Mouse (Mus musculus) T-helper 17 cell (primary cell): Measurements from ENCODE around the gene Rrp36.

Source experiments
- in situ Hi-C, 2 experiments: fragments of 300-600 bp; cut with MboI, MseI; formaldehyde crosslinking; loops; 1 replicate in 1 of 2; 2 replicates in 1 of 2; pipeline ENCODE4 v1.15.1; 2025; ENCODE audit warnings: high pct_unique_total_duplicates in 2 of 2

Gene Rrp36

GRCm38 (mm10) chr17:46673850-46674529, at the start of gene Rrp36:
TSS of gene Rrp36 (minus strand) at chr17:46674352.
- in situ Hi-C loops: no loop called here

GRCm38 (mm10) chr17:46721077-46721476, 46.9 kb upstream of the Rrp36 start:
- in situ Hi-C loops: loop anchor here in 1 of 2 experiments (10.0 kb wide), 1 partner anchor 56 kb away; no protein-coding TSS in a partner anchor

GRCm38 (mm10) chr17:46714756-46715481, 40.8 kb upstream of the Rrp36 start:
- in situ Hi-C loops: no loop called here

- in situ Hi-C loops: no loop called here
Observed at GRCm38 (mm10) chr17:46713849-46714248, 39.7 kb upstream of the Rrp36 start.

GRCm38 (mm10) chr17:46712442-46712841, 38.3 kb upstream of the Rrp36 start:
- in situ Hi-C loops: no loop called here

- in situ Hi-C loops: no loop called here
Observed at GRCm38 (mm10) chr17:46711612-46712271, 37.6 kb upstream of the Rrp36 start.

- in situ Hi-C loops: no loop called here
Observed at GRCm38 (mm10) chr17:46710959-46711597, 36.9 kb upstream of the Rrp36 start, which contains the start of gene Pex6. TSS of gene Pex6 (plus strand) at chr17:46711463.

GRCm38 (mm10) chr17:46706375-46707089, 32.4 kb upstream of the Rrp36 start:
- in situ Hi-C loops: no loop called here

- in situ Hi-C loops: no loop called here
Observed at GRCm38 (mm10) chr17:46704887-46705835, 31.0 kb upstream of the Rrp36 start, which contains the start of gene Ppp2r5d. TSS of gene Ppp2r5d (minus strand) at chr17:46705111.

- in situ Hi-C loops: no loop called here
Observed at GRCm38 (mm10) chr17:46703971-46704886, 30.1 kb upstream of the Rrp36 start.

- in situ Hi-C loops: no loop called here
Observed at GRCm38 (mm10) chr17:46702506-46702905, 28.4 kb upstream of the Rrp36 start.

GRCm38 (mm10) chr17:46702100-46702499, 27.9 kb upstream of the Rrp36 start:
- in situ Hi-C loops: no loop called here

GRCm38 (mm10) chr17:46701489-46701888, 27.3 kb upstream of the Rrp36 start:
- in situ Hi-C loops: no loop called here

- in situ Hi-C loops: no loop called here
Observed at GRCm38 (mm10) chr17:46699912-46700311, 25.8 kb upstream of the Rrp36 start.

GRCm38 (mm10) chr17:46699245-46699644, 25.1 kb upstream of the Rrp36 start:
- in situ Hi-C loops: no loop called here

GRCm38 (mm10) chr17:46698515-46698914, 24.4 kb upstream of the Rrp36 start:
- in situ Hi-C loops: no loop called here

GRCm38 (mm10) chr17:46694517-46695063, 20.4 kb upstream of the Rrp36 start:
- in situ Hi-C loops: no loop called here

- in situ Hi-C loops: no loop called here
Observed at GRCm38 (mm10) chr17:46691390-46691789, 17.2 kb upstream of the Rrp36 start.

- in situ Hi-C loops: no loop called here
Observed at GRCm38 (mm10) chr17:46690665-46691064, 16.5 kb upstream of the Rrp36 start.
